Mouse (Mus musculus): ENCODE data around the gene Slc12a3. TPM values are rescaled to one million over a fixed set of nuclear protein-coding genes. Genes with fewer than 3 reads are reported as not detected.

Gene Slc12a3
- polyA plus RNA-seq (2015; fragmentation: Nextera tagmentation; extraction: Ambion mirVana): 0.90 and 0.93 TPM in 2 replicates

GRCm38 (mm10) chr8:94328932-94329728 is at the start of gene Slc12a3:
TSS of gene Slc12a3 (plus strand) at chr8:94329201.

GRCm38 (mm10) chr8:94386214-94387026 is 57.4 kb downstream of the Slc12a3 start, which contains the start of gene Herpud1:
TSS of gene Herpud1 (plus strand) at chr8:94386438.

MicroRNA genes within 50 kb of the gene (microRNA counts, 519-probe panel; counts per million panel counts)
- microRNA mmu-miR-138: 2,721 counts per million, percentile 5 among the panel's probes with 10 or more counts

Other genes starting within 250 kb of the Slc12a3 start
- gene Bbs2, start 230.3 kb upstream of the Slc12a3 start, polyA plus RNA-seq (2015; fragmentation: Nextera tagmentation; extraction: Ambion mirVana): 3.9 and 4.2 TPM in 2 replicates
- not detected in 2 replicates for gene Mt4, start 192.0 kb upstream of the Slc12a3 start, polyA plus RNA-seq (2015; fragmentation: Nextera tagmentation; extraction: Ambion mirVana)
- gene Mt3, start 176.6 kb upstream of the Slc12a3 start, polyA plus RNA-seq (2015; fragmentation: Nextera tagmentation; extraction: Ambion mirVana): not detected in 2 replicates
- 608 and 654 TPM in 2 replicates for gene Mt2, start 156.5 kb upstream of the Slc12a3 start, polyA plus RNA-seq (2015; fragmentation: Nextera tagmentation; extraction: Ambion mirVana)
- 1,287 and 1,359 TPM in 2 replicates for gene Mt1, start 150.1 kb upstream of the Slc12a3 start, polyA plus RNA-seq (2015; fragmentation: Nextera tagmentation; extraction: Ambion mirVana)
- 41.0 and 42.6 TPM in 2 replicates for gene Nup93, start 114.6 kb upstream of the Slc12a3 start, polyA plus RNA-seq (2015; fragmentation: Nextera tagmentation; extraction: Ambion mirVana)
- gene Herpud1, start 57.2 kb downstream of the Slc12a3 start, polyA plus RNA-seq (2015; fragmentation: Nextera tagmentation; extraction: Ambion mirVana): 54.8 and 59.1 TPM in 2 replicates
- gene Nlrc5, start 105.2 kb downstream of the Slc12a3 start, polyA plus RNA-seq (2015; fragmentation: Nextera tagmentation; extraction: Ambion mirVana): 1.6 TPM in 2 replicates
- 8.8 and 9.5 TPM in 2 replicates for gene Cpne2, start 203.8 kb downstream of the Slc12a3 start, polyA plus RNA-seq (2015; fragmentation: Nextera tagmentation; extraction: Ambion mirVana)

All from spleen, postnatal 0 days (tissue).